Mouse (Mus musculus): ENCODE data around the gene Syde2. TPM values are rescaled to one million over a fixed set of nuclear protein-coding genes. Genes with fewer than 3 reads are reported as not detected.
"Not testable (repeated sequence)": the region's sequence is repeated elsewhere in the genome, so short reads cannot be mapped to it uniquely, and the experiment has no call there.

Gene Syde2
- polyA plus RNA-seq, 1 experiment from 2014 or later, result 1.1 TPM

DNA sequence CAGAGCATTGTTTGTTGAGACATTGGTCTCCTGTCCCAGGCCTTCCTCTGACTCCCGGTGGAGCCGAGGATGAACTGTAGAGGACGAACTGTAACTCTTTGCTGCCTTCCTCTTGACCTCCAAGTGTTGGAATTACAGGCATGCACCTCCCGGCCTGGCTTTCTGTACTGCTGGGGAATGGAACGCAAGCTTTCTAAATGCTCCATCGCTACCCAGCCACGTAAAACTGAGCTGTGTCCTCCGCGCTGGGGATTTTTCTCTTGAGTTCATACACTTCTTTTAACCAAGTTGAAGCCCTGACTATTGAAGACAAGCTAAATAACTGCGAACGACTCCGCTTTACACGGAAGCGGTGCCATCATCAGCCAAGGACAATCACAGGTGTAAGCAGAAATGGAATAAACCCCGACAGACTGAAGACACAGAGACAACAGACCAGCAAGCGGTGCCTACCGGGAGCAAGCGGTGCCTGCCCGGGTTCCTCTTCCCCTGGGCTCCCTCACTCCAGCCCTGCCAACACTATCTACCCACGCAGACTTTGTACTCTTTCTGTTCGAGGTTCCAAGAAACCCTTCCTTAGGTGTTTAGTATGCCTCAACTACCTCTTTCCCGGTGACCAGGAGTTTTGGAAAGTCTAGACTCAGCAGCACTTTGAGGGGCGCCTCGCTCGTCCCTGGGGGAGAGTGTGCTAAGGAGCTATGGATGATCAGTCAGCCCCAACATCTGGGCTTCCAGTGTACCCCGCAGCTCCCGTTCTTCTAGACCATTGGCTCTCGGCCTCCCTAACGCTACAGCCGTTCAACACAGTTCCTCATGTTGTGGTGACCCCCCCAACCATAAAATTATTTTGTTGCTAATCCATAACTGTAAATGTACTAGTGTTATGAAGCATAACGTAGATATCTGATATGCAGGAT lies 24.3 kb upstream of the Syde2 start:
- Histone ChIP-seq H3K27me3 (ENCODE audit: control insufficient read depth, insufficient read depth, low read length) (peaks cover 27% of the 10 kb centered on the region), H3K4me2 (ENCODE audit: low read depth) (peak overlapping the region; percentile 25), H3K4me3 (ENCODE audit: low read depth, low read length) (no peak overlapping the region), H3K9me3 (ENCODE audit: control insufficient read depth, low read length) (no peaks in the 10 kb centered on the region), H3K9ac (ENCODE audit: low read length) (no peak overlapping the region), H3K27ac (ENCODE audit: low read depth, low read length) (no peak overlapping the region), H3K4me1 (ENCODE audit: control insufficient read depth, insufficient read depth, low read length) (no peaks in the 10 kb centered on the region), H3K36me3 (ENCODE audit: control insufficient read depth, insufficient read depth, low read length) (no peaks in the 10 kb centered on the region)
- ATAC-seq (ENCODE audit: insufficient read depth, low FRiP score, low TSS enrichment) (no peak), DNase-seq (ENCODE audit: low spot score) (no peak)
- 16% methylated on average over 31 of the region's 31 CpGs for WGBS

DNA sequence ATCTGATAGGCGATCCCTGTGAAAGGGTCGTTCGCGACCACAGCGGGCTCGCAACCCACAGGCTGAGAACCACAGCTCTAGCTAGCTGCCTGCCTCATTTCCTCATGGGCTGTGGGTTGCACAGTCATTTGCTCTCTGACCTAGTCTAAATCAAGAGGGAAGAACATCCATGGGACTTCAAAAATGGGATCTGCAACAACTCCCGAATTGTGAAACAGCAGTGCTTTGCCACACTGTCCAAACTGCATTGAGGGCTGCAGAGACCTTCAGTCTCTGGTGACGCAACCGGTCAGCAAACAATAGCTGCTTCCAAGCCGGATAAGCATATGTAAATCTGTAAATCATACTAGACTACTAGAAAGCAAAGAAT lies 23.7 kb upstream of the Syde2 start:
- no peak for ATAC-seq (ENCODE audit: insufficient read depth, low FRiP score, low TSS enrichment)
- no peaks in the 10 kb centered on the region for H3K36me3 ChIP-seq (ENCODE audit: control insufficient read depth, insufficient read depth, low read length)
- H3K9ac ChIP-seq (ENCODE audit: low read length), result no peak overlapping the region
- 19% methylated on average over 10 of the region's 10 CpGs for WGBS
- no peak overlapping the region for H3K27ac ChIP-seq (ENCODE audit: low read depth, low read length)
- H3K27me3 ChIP-seq (ENCODE audit: control insufficient read depth, insufficient read depth, low read length), result peaks cover 27% of the 10 kb centered on the region
- DNase-seq (ENCODE audit: low spot score), result peak; percentile 35
- peak overlapping the region; percentile 25 for H3K4me2 ChIP-seq (ENCODE audit: low read depth)
- no peaks in the 10 kb centered on the region for H3K9me3 ChIP-seq (ENCODE audit: control insufficient read depth, low read length)
- H3K4me3 ChIP-seq (ENCODE audit: low read depth, low read length), result no peak overlapping the region
- H3K4me1 ChIP-seq (ENCODE audit: control insufficient read depth, insufficient read depth, low read length), result no peaks in the 10 kb centered on the region

DNA sequence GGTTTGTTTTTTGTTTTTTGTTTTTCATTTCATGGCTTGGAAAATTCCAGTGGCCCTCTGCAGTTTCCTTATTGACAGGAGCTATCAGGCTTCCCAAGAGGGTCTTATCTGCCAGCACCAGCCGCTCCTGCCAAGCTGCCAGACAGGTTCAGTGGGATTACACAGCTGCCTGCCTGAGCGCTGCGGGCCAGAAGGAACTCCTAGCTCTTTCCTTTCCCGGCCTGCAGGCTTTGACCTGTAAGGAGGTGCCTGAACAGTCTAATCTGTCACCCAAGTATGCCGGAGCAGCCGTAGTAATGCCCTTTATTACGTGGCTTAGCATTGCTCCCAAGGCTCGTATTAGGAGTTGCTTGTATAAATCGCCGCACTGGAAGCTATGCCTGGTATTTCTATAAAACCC lies 23.2 kb upstream of the Syde2 start:
- H3K4me2 ChIP-seq (ENCODE audit: low read depth), result no peak overlapping the region
- no peak overlapping the region for H3K4me3 ChIP-seq (ENCODE audit: low read depth, low read length)
- no peak overlapping the region for H3K27ac ChIP-seq (ENCODE audit: low read depth, low read length)
- H3K36me3 ChIP-seq (ENCODE audit: control insufficient read depth, insufficient read depth, low read length), result no peaks in the 10 kb centered on the region
- no peaks in the 10 kb centered on the region for H3K4me1 ChIP-seq (ENCODE audit: control insufficient read depth, insufficient read depth, low read length)
- no peak overlapping the region for H3K9ac ChIP-seq (ENCODE audit: low read length)
- no peaks in the 10 kb centered on the region for H3K9me3 ChIP-seq (ENCODE audit: control insufficient read depth, low read length)
- DNase-seq (ENCODE audit: low spot score), result peak; percentile 36
- no peak for ATAC-seq (ENCODE audit: insufficient read depth, low FRiP score, low TSS enrichment)
- peaks cover 27% of the 10 kb centered on the region for H3K27me3 ChIP-seq (ENCODE audit: control insufficient read depth, insufficient read depth, low read length)
- WGBS, result 20% methylated on average over 10 of the region's 10 CpGs

DNA sequence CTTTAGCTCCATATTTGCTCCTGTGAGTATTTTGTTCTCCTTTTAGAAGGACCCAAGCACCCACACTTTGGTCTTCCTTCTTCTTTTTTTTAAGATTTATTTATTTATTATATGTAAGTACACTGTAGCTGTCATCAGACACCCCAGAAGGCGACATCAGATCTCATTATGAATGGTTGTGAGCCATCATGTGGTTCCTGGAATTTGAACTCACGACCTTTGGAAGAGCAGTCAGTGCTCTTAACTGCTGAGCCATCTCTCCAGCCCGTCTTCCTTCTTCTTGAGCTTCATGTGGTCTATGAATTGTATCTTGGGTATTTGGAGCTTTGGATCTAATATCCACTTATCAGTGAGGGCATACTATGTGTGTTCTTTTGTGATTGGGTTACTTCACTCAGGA lies 22.1 kb upstream of the Syde2 start:
- 83% methylated on average over 3 of the region's 3 CpGs for WGBS
- not testable (repeated sequence) for ATAC-seq (ENCODE audit: insufficient read depth, low FRiP score, low TSS enrichment)

DNA sequence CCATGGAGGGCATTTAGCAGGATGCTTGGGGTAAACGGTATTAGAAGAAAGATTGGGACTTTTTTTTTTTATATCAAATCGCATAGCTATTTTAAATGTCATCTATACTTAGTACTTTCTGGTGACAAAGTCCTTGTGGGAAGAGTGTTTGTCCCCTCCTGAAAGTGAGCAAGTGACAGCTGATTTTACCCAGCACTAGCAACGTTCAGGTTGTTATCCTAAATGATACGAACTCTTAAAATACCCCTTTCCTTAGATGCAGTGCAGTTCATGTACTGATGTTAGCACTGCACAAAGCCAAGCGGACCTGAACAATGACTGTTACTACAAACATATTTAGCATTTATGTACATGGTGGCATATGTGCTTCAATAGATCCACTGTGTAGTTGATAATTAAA lies 20.9 kb upstream of the Syde2 start:
- Histone ChIP-seq H3K4me2 (ENCODE audit: low read depth) (no peak overlapping the region), H3K9me3 (ENCODE audit: control insufficient read depth, low read length) (no peaks in the 10 kb centered on the region), H3K27ac (ENCODE audit: low read depth, low read length) (no peak overlapping the region), H3K4me3 (ENCODE audit: low read depth, low read length) (no peak overlapping the region), H3K9ac (ENCODE audit: low read length) (no peak overlapping the region), H3K4me1 (ENCODE audit: control insufficient read depth, insufficient read depth, low read length) (no peaks in the 10 kb centered on the region), H3K36me3 (ENCODE audit: control insufficient read depth, insufficient read depth, low read length) (no peaks in the 10 kb centered on the region), H3K27me3 (ENCODE audit: control insufficient read depth, insufficient read depth, low read length) (peaks cover 27% of the 10 kb centered on the region)
- DNase-seq (ENCODE audit: low spot score) (no peak), ATAC-seq (ENCODE audit: insufficient read depth, low FRiP score, low TSS enrichment) (no peak)
- 89% methylated on average over 5 of the region's 5 CpGs for WGBS

More for the DNA sequence above, 22.1 kb upstream of the Syde2 start:
- not testable (repeated sequence) for H3K4me1 ChIP-seq (ENCODE audit: control insufficient read depth, insufficient read depth, low read length); DNase-seq (ENCODE audit: low spot score); H3K4me2 ChIP-seq (ENCODE audit: low read depth); H3K9ac ChIP-seq (ENCODE audit: low read length); H3K27ac ChIP-seq (ENCODE audit: low read depth, low read length); H3K4me3 ChIP-seq (ENCODE audit: low read depth, low read length); H3K36me3 ChIP-seq (ENCODE audit: control insufficient read depth, insufficient read depth, low read length); H3K9me3 ChIP-seq (ENCODE audit: control insufficient read depth, low read length)
- peaks cover 27% of the 10 kb centered on the region for H3K27me3 ChIP-seq (ENCODE audit: control insufficient read depth, insufficient read depth, low read length)

DNA sequence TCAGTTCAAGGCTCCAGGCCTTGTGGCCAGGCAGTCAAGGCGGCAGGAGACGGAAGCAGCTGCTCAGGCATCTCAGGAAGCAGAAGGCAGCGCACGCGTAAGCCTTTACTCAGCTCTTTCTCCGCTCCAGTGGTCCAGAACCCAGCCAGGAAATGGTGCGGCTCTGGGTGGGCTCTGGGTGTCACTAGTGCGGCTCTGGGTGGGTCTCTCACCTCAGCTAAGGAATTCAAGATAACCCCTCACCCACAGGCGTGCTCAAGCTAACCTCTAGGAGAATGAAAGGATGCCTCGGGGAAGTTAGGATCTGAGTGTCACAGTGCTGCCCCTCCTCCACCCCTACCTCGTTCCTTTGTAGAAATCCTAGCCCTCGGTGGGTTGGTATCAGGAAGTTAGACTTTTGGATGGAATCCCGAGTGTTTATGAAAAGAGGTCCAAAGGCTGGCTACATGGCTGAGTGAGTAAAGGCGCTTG lies 18.6 kb upstream of the Syde2 start:
- Histone ChIP-seq H3K4me3 (ENCODE audit: low read depth, low read length) (no peak overlapping the region), H3K4me2 (ENCODE audit: low read depth) (no peak overlapping the region), H3K9me3 (ENCODE audit: control insufficient read depth, low read length) (no peaks in the 10 kb centered on the region), H3K36me3 (ENCODE audit: control insufficient read depth, insufficient read depth, low read length) (no peaks in the 10 kb centered on the region), H3K4me1 (ENCODE audit: control insufficient read depth, insufficient read depth, low read length) (no peaks in the 10 kb centered on the region), H3K27ac (ENCODE audit: low read depth, low read length) (no peak overlapping the region), H3K27me3 (ENCODE audit: control insufficient read depth, insufficient read depth, low read length) (peaks cover 7% of the 10 kb centered on the region), H3K9ac (ENCODE audit: low read length) (no peak overlapping the region)
- DNase-seq (ENCODE audit: low spot score), result no peak
- WGBS, result 68% methylated on average over 14 of the region's 14 CpGs
- ATAC-seq (ENCODE audit: insufficient read depth, low FRiP score, low TSS enrichment), result no peak

DNA sequence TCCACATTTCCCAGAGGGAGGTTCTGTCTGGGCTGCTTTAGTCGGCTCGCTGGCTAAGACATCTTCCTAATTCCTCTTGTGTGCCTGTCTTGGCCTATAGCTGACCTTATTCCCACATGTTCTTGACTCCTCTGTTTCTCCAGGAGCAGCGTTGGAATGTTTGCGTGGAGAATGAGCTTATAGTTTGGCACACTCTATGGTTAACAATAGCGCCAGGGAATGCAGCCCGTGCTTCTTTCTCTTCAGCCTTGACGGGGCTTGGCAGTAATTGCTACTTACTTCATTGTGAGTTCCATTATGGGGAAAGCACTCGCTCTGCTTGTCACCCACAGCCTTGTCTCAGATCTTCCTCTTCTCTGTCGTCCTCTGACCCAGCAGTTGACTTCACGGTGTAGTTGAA lies 16.2 kb upstream of the Syde2 start:
- 77% methylated on average over 10 of the region's 10 CpGs for WGBS
- H3K4me1 ChIP-seq (ENCODE audit: control insufficient read depth, insufficient read depth, low read length), result no peaks in the 10 kb centered on the region
- no peak overlapping the region for H3K4me2 ChIP-seq (ENCODE audit: low read depth)
- H3K9me3 ChIP-seq (ENCODE audit: control insufficient read depth, low read length), result no peaks in the 10 kb centered on the region; the same call in 1 of the 2 replicates
- ATAC-seq (ENCODE audit: insufficient read depth, low FRiP score, low TSS enrichment), result no peak
- no peak overlapping the region for H3K9ac ChIP-seq (ENCODE audit: low read length)
- DNase-seq (ENCODE audit: low spot score), result no peak
- H3K36me3 ChIP-seq (ENCODE audit: control insufficient read depth, insufficient read depth, low read length), result no peaks in the 10 kb centered on the region
- no peak overlapping the region for H3K4me3 ChIP-seq (ENCODE audit: low read depth, low read length)
- no peaks in the 10 kb centered on the region for H3K27me3 ChIP-seq (ENCODE audit: control insufficient read depth, insufficient read depth, low read length)
- H3K27ac ChIP-seq (ENCODE audit: low read depth, low read length), result no peak overlapping the region

DNA sequence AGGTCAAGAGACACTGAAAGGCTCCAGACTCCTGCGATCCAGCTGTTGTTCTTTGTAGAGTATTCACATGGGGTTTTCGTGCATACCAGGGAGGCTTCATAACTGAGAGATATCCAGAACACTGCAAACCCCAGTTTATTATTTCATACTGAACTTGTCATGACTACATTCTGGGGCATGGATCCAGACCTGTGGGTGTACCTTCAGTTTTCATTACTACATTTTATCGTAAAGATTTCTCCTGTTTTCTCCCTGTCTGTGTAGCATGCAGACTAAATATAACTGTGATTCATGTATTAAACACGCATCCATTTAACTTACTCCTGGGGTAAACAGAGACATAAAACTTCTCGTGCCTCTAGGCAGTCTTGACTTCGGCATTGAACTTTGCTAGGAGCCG lies 12.7 kb upstream of the Syde2 start:
- no peak for ATAC-seq (ENCODE audit: insufficient read depth, low FRiP score, low TSS enrichment)
- DNase-seq (ENCODE audit: low spot score), result no peak
- no peaks in the 10 kb centered on the region; the same call in 1 of the 2 replicates for H3K9me3 ChIP-seq (ENCODE audit: control insufficient read depth, low read length)
- no peaks in the 10 kb centered on the region for H3K27me3 ChIP-seq (ENCODE audit: control insufficient read depth, insufficient read depth, low read length)
- no peaks in the 10 kb centered on the region for H3K4me1 ChIP-seq (ENCODE audit: control insufficient read depth, insufficient read depth, low read length)
- no peak overlapping the region for H3K9ac ChIP-seq (ENCODE audit: low read length)
- no peak overlapping the region for H3K4me2 ChIP-seq (ENCODE audit: low read depth)
- WGBS, result 93% methylated on average over 7 of the region's 7 CpGs
- H3K4me3 ChIP-seq (ENCODE audit: low read depth, low read length), result no peak overlapping the region
- no peak overlapping the region for H3K27ac ChIP-seq (ENCODE audit: low read depth, low read length)
- no peaks in the 10 kb centered on the region for H3K36me3 ChIP-seq (ENCODE audit: control insufficient read depth, insufficient read depth, low read length)

DNA sequence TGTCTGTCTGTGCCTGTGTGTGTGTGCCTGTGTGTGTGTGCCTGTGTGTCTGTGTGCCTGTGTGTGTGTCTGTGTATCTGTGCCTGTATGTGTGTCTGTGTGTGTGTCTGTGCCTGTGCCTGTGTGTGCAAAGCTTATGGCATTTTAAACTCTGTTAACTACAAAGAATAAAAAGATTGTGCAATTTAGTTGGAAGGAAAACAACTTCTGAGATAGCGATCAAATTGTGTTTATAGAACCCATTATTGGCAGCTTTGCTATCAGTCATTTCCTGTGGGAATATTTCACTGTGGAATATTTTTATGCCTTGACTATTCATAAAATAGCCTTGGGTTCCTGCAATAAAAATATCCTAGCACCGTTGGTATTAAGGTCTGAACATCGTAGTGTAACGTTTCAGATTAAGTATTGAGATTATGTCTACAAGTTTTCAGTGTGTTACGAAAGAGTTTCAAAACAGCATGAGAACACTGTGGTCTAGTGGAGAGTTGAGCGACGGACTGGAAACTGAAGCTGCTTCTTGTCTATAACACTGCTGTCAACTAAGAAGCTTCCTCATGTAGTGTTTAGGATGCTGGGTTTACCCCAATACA lies 2.2 kb upstream of the Syde2 start:
- no peak overlapping the region for H3K4me3 ChIP-seq (ENCODE audit: low read depth, low read length)
- 93% methylated on average over 7 of the region's 7 CpGs for WGBS
- H3K9ac ChIP-seq (ENCODE audit: low read length), result no peak overlapping the region
- H3K9me3 ChIP-seq (ENCODE audit: control insufficient read depth, low read length), result no peaks in the 10 kb centered on the region
- peaks cover 5% of the 10 kb centered on the region for H3K4me1 ChIP-seq (ENCODE audit: control insufficient read depth, insufficient read depth, low read length)
- no peak overlapping the region for H3K27ac ChIP-seq (ENCODE audit: low read depth, low read length)
- ATAC-seq (ENCODE audit: insufficient read depth, low FRiP score, low TSS enrichment) (no peak), DNase-seq (ENCODE audit: low spot score) (no peak)
- no peaks in the 10 kb centered on the region for H3K36me3 ChIP-seq (ENCODE audit: control insufficient read depth, insufficient read depth, low read length)
- H3K27me3 ChIP-seq (ENCODE audit: control insufficient read depth, insufficient read depth, low read length), result peaks cover 17% of the 10 kb centered on the region
- H3K4me2 ChIP-seq (ENCODE audit: low read depth), result no peak overlapping the region

Data from neural tube, embryonic 11.5 days (tissue).